Mouse (Mus musculus): ENCODE measurements around the gene Gpt2. TPM values are rescaled to one million over a fixed set of nuclear protein-coding genes. Genes with fewer than 3 reads are reported as not detected.

The Gpt2 gene
- polyA plus RNA-seq, 1 experiment, result 49.2 TPM

DNA sequence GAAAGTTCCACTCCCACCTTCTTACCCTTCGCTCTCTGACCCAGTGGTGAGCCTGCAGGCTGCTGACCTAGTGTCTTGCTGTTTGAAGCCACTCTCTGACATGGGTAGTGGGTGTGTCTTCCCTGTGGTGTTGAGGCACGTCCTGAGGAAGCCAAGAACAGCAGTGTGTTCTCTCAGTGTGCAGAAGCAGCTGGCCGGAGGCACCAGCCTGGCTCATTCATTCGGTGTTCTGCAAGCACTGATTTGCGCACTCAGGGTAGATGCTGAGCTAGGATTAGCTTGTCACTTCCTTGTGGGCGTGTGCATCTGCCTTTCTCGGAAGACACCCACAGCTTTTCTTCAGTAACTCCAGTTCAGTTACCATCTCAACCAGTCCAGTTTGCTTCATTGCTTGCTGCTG lies 23.0 kb downstream of the Gpt2 start:
- TF ChIP-seq CTCF (IDR thresholded peaks at IDR 0.05; ENCODE audit: extremely low read depth, insufficient read depth, low read length) (no peak), POLR2A (IDR thresholded peaks at IDR 0.05; ENCODE audit: extremely low read depth, insufficient read depth, low read length) (peak; percentile 63; the same call in 1 of the 2 replicates)
- Histone ChIP-seq H3K27ac (ENCODE audit: insufficient read depth, low read length) (no peak overlapping the region), H3K4me1 (ENCODE audit: control insufficient read depth, insufficient read depth, low read length) (peaks cover 14% of the 10 kb centered on the region), H3K4me3 (ENCODE audit: insufficient read depth, low read length) (no peak overlapping the region)

DNA sequence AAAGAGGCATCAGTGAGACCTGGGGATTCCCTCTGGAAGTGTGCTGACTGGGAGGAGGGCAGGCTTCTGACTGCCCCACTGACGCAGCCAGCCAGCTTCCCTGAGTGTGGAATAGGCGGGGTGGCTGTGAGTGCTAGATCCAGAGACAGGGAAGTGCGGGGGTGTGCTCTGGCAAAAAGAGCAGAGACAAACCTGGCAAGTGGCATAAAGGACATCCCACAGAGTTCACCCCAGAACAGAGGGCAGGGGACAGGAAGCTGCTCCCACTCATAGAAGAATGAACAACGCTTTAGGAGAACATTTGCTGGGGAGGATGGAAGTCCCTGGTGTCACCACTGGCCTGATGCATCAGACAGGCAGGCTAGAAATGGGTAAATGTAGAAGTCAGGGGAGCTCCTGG lies 25.0 kb downstream of the Gpt2 start:
- peaks cover 15% of the 10 kb centered on the region for H3K4me1 ChIP-seq (ENCODE audit: control insufficient read depth, insufficient read depth, low read length)
- H3K4me3 ChIP-seq (ENCODE audit: insufficient read depth, low read length), result no peak overlapping the region
- no peak overlapping the region for H3K27ac ChIP-seq (ENCODE audit: insufficient read depth, low read length)
- no peak for TF ChIP-seq CTCF (IDR thresholded peaks at IDR 0.05; ENCODE audit: extremely low read depth, insufficient read depth, low read length)
- no peak for TF ChIP-seq POLR2A (IDR thresholded peaks at IDR 0.05; ENCODE audit: extremely low read depth, insufficient read depth, low read length)

DNA sequence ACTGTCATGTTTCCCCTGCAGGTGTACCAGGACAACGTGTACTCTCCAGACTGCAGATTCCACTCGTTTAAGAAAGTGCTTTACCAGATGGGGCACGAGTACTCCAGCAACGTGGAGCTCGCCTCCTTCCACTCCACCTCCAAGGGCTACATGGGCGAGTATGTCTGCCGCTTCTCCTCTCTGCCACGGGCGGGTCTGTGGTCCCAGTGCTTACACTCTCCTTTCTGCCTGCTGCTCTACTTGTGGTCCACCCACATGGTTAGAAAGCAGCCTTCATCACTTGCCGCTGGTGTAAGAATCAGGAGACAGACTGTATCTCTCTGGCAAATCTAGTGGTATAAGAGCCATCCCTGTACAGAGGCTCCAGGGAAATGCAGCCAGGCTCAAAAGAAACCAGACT lies 25.6 kb downstream of the Gpt2 start:
- H3K4me1 ChIP-seq (ENCODE audit: control insufficient read depth, insufficient read depth, low read length), result peaks cover 18% of the 10 kb centered on the region
- no peak overlapping the region for H3K4me3 ChIP-seq (ENCODE audit: insufficient read depth, low read length)
- H3K27ac ChIP-seq (ENCODE audit: insufficient read depth, low read length), result no peak overlapping the region
- TF ChIP-seq CTCF (IDR thresholded peaks at IDR 0.05; ENCODE audit: extremely low read depth, insufficient read depth, low read length) (no peak), POLR2A (IDR thresholded peaks at IDR 0.05; ENCODE audit: extremely low read depth, insufficient read depth, low read length) (no peak)

DNA sequence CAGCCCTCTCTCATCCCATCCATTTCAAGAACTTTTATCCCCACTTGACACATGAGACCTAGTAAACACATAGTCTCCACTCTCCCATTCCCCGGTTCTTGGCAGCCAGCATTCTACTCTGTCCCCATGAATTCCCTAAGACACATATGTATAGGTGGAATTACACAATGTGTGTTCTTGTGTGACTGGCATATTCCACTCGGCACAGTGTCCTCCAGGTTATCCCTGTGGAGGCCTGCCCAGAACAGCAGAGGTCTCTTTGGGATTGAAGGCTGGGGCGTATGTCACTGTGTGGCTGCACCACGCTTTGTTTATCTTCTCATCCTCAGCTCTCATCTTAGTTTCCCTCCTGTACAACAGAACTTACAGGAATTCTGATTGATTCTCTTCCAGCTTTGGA lies 28.2 kb downstream of the Gpt2 start:
- Histone ChIP-seq H3K4me3 (ENCODE audit: insufficient read depth, low read length) (no peak overlapping the region), H3K4me1 (ENCODE audit: control insufficient read depth, insufficient read depth, low read length) (peaks cover 19% of the 10 kb centered on the region), H3K27ac (ENCODE audit: insufficient read depth, low read length) (no peak overlapping the region)
- TF ChIP-seq POLR2A (IDR thresholded peaks at IDR 0.05; ENCODE audit: extremely low read depth, insufficient read depth, low read length) (no peak), CTCF (IDR thresholded peaks at IDR 0.05; ENCODE audit: extremely low read depth, insufficient read depth, low read length) (no peak)

DNA sequence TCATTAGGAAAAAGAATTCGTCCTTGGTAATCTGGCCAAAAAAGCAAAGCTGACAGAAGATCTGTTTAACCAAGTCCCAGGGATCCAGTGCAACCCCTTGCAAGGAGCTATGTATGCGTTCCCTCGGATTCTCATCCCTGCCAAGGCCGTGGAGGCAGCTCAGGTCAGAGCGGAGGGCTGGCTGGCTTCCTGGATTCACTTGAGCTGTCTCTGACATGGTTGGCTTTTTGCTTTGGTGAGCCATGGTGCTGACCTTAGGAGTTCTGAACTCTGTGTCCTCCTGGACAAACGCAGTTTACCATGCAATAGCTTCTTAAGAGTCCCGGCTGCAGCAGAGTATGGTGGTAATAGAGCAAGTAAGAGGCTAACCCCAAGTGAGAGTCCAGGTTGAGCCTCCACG lies 29.0 kb downstream of the Gpt2 start:
- TF ChIP-seq CTCF (IDR thresholded peaks at IDR 0.05; ENCODE audit: extremely low read depth, insufficient read depth, low read length), result no peak
- TF ChIP-seq POLR2A (IDR thresholded peaks at IDR 0.05; ENCODE audit: extremely low read depth, insufficient read depth, low read length), result no peak
- Histone ChIP-seq H3K4me3 (ENCODE audit: insufficient read depth, low read length) (no peak overlapping the region), H3K4me1 (ENCODE audit: control insufficient read depth, insufficient read depth, low read length) (peaks cover 16% of the 10 kb centered on the region)

DNA sequence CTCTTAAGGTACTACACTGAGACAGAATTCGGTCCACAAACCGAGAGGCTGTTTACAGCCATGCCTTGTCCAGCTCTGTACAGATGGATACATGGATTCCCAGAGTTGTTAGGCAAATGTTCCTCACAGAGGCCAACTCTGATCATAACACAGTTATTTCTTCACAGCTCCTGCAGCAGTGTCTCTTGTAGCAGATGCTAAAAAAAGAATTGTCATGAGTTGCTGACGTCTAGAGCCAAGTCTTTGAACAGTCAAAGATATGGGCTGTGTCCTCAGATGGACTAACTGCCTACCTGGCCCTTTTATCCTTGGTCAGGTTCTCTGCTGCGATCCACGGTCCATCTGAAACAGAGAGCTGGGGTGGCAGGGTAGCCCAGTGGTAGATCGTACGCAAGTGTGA lies 31.7 kb downstream of the Gpt2 start:
- TF ChIP-seq POLR2A (IDR thresholded peaks at IDR 0.05; ENCODE audit: extremely low read depth, insufficient read depth, low read length), result no peak
- no peak for TF ChIP-seq CTCF (IDR thresholded peaks at IDR 0.05; ENCODE audit: extremely low read depth, insufficient read depth, low read length)
- H3K27ac ChIP-seq (ENCODE audit: insufficient read depth, low read length), result no peak overlapping the region
- no peak overlapping the region for H3K4me3 ChIP-seq (ENCODE audit: insufficient read depth, low read length)
- H3K4me1 ChIP-seq (ENCODE audit: control insufficient read depth, insufficient read depth, low read length), result peaks cover 8% of the 10 kb centered on the region

More for the DNA sequence above, 29.0 kb downstream of the Gpt2 start:
- H3K27ac ChIP-seq (ENCODE audit: insufficient read depth, low read length), result no peak overlapping the region

GRCm38 (mm10) chr8:85526105-85526504 lies 33.7 kb downstream of the Gpt2 start:
- TF ChIP-seq POLR2A (IDR thresholded peaks at IDR 0.05; ENCODE audit: extremely low read depth, insufficient read depth, low read length) (no peak), CTCF (IDR thresholded peaks at IDR 0.05; ENCODE audit: extremely low read depth, insufficient read depth, low read length) (peak; percentile 93)
- peaks cover 8% of the 10 kb centered on the region for H3K4me1 ChIP-seq (ENCODE audit: control insufficient read depth, insufficient read depth, low read length)
- no peak overlapping the region for H3K27ac ChIP-seq (ENCODE audit: insufficient read depth, low read length)
- no peak overlapping the region for H3K4me3 ChIP-seq (ENCODE audit: insufficient read depth, low read length)

DNA sequence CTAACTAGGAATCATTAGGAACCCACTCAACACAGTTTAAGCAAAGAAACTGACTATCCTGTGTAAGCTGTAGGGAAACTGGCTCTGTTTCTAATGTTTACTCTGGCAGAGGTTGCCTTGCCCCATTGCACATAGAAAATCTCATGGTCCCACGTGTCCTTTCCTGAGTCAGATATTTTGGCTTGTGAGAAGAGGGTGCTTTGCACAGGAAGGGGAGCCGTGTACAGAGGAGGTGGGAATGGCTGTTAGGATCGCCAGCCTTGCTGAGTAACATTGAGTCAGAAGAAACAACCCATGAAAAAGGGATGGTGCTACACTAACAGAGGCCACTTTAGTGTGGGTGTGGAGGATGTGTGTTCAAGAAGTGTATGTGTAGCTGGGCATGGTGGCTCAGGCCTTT lies 36.6 kb downstream of the Gpt2 start:
- Histone ChIP-seq H3K4me3 (ENCODE audit: insufficient read depth, low read length) (no peak overlapping the region), H3K4me1 (ENCODE audit: control insufficient read depth, insufficient read depth, low read length) (peaks cover 6% of the 10 kb centered on the region), H3K27ac (ENCODE audit: insufficient read depth, low read length) (no peak overlapping the region)
- TF ChIP-seq CTCF (IDR thresholded peaks at IDR 0.05; ENCODE audit: extremely low read depth, insufficient read depth, low read length) (no peak), POLR2A (IDR thresholded peaks at IDR 0.05; ENCODE audit: extremely low read depth, insufficient read depth, low read length) (no peak)

DNA sequence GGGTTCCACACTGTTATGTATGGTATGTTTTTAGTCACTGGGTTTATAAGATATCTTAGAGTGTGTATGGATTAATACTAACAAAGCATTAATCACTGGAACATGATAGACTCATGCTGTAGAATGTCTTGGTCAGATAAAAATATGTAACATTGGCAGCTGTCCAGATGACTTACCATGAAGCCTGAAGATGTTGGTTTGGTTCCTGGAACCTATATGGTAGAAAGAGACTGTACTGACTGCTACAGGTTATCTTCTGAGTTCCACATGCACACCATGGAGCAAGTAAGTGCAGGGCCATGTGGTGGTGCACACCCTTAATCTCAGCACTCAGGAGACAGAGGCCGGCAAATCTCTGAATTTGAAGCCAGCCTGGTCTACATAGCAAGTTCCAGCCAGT lies 38.3 kb downstream of the Gpt2 start:
- TF ChIP-seq CTCF (IDR thresholded peaks at IDR 0.05; ENCODE audit: extremely low read depth, insufficient read depth, low read length) (no peak), POLR2A (IDR thresholded peaks at IDR 0.05; ENCODE audit: extremely low read depth, insufficient read depth, low read length) (no peak)
- Histone ChIP-seq H3K4me1 (ENCODE audit: control insufficient read depth, insufficient read depth, low read length) (peaks cover 6% of the 10 kb centered on the region; the same call in 1 of the 2 replicates), H3K27ac (ENCODE audit: insufficient read depth, low read length) (no peak overlapping the region), H3K4me3 (ENCODE audit: insufficient read depth, low read length) (no peak overlapping the region)

- Histone ChIP-seq H3K4me3 (ENCODE audit: insufficient read depth, low read length) (no peak overlapping the region), H3K27ac (ENCODE audit: insufficient read depth, low read length) (no peak overlapping the region), H3K4me1 (ENCODE audit: control insufficient read depth, insufficient read depth, low read length) (peaks cover 6% of the 10 kb centered on the region; the same call in 1 of the 2 replicates)
- TF ChIP-seq CTCF (IDR thresholded peaks at IDR 0.05; ENCODE audit: extremely low read depth, insufficient read depth, low read length) (no peak), POLR2A (IDR thresholded peaks at IDR 0.05; ENCODE audit: extremely low read depth, insufficient read depth, low read length) (no peak)
Observed at GRCm38 (mm10) chr8:85531471-85531870, 39.1 kb downstream of the Gpt2 start.

Data from cortical plate, adult 2 months (tissue).